Mouse (Mus musculus) left cerebral cortex, postnatal 25 days (tissue): Measurements from ENCODE around the gene Zfyve26. TPM values are rescaled to one million over a fixed set of nuclear protein-coding genes. Genes with fewer than 3 reads are reported as not detected.

Experiments used
- DNase-seq, 2 experiments: peaks; one replicate each; pipeline ENCODE4 v3.0.0; 2022; ENCODE audit warnings: low spot score in 2 of 2, mixed read lengths in 1 of 2
- intact Hi-C: fragments of 180-260 bp; cut with DNase I; formaldehyde crosslinking; loops from one replicate; pipeline ENCODE4 v1.15.1; 2025
- total RNA-seq, 2 experiments: library from RNA; stranded (reverse); gene quantifications; 2 replicates each; pipeline ENCODE4 v1.2.3; 2021

The Zfyve26 gene
- total RNA-seq, 2 experiments from 2014 or later: 25.5 to 27.3 TPM

DNA sequence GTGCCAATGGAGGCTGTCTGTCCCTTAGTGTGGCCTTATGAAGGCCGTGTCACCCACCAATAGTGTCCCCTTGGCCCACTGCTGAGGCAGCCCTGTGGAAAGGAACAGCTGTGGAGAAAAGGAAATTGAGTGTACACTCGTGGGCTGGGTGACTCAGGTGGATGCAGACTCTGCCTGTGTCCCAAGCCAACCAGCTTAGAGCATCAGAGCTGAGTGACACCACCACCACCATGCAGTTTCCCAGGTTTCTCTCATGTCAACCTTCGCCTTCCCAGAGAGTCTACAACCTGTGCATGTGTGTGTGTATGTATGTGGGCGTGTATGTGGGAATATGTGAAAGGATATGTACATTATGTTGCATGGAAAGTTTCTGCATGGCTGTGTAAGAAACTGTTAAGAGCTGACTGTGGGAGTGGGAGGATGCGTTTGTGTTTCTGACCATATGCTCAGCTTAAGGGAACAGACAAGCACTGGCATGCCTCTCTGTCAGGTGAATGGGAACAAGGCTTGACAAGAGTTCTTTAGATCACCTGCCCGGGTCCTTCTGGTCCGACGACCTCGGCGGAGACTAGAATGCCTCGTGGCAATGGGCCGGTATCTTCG is 16.5 kb downstream of the Zfyve26 start:
- intact Hi-C loops: no loop called here
- peak in 1 of 2 experiments; percentile 69 for DNase-seq

GRCm38 (mm10) chr12:79272604-79273003 is 23.5 kb downstream of the Zfyve26 start:
- intact Hi-C loops: no loop called here
- no peak for DNase-seq

DNA sequence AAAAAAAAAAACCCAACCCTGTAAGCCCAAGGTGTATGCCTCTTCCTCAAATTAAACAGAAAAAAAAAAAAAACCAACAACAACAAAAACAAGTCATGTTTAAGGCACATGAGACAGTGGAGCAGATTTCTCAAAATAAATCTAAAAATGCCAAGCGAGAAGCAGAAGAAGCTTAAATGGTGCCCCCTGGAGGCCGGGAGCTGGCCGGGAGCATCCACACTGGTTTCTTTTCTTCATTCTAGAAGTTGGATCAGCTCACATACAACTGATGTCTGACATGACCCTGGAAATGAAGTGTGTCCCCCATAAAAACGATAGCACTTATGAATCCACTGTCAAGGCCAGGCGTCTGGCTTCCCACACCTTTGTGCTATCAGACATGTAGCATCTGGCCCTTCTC is 35.1 kb downstream of the Zfyve26 start:
- peak; percentile 22 to 37 for DNase-seq
- intact Hi-C loops: loop anchor here (5.0 to 10.0 kb wide), 2 partner anchors 69 to 376 kb away; partner anchors contain the start of gene Rdh11

- no peak for DNase-seq
- intact Hi-C loops: loop anchor here (5.0 to 10.0 kb wide), 2 partner anchors 68 to 375 kb away; partner anchors contain the start of gene Rdh11
These were observed 36.0 kb downstream of the Zfyve26 start for GRCm38 (mm10) chr12:79260154-79260553.

DNA sequence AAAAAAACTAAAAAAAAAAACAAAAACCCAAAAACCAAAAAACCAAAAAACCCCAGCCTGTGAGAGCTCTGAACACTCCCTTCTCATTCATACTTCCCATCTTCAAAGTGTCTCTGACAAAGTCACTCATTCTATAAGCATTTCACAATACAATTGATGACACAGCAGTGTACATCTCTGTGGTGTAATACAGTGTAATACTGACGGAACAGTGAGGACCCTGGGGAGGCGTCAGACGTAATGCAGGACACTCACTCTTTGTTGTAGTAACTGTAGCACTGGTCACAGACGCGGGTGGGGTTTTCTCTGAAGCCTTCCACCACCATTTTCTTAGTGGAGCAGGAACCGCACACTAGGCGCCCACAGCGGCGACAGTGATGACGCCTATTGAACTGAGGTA is 41.1 kb downstream of the Zfyve26 start:
- intact Hi-C loops: no loop called here
- DNase-seq: no peak

GRCm38 (mm10) chr12:79253294-79254053 is 42.6 kb downstream of the Zfyve26 start:
- no peak for DNase-seq
- intact Hi-C loops: no loop called here

DNA sequence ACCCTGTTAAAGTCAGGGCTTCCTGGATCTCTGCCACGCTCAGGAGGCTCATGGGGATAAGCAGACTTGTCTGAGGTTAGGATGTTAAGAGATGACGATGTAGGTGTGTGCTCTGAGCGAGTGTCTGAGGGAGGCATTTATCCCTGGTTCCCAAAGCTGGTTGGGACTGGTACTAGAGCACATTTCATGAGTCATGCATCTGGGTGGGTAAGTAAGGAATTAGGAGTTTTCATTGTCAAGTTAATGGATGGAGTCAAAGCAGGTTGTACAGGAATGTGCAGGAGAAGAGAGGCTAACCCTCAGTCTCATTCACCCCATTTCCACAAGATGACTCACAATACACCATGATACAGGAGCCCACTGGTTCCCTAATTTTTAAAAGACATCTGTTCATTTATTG is 48.0 kb downstream of the Zfyve26 start:
- intact Hi-C loops: no loop called here
- DNase-seq: no peak

GRCm38 (mm10) chr12:79242921-79243320 is 53.2 kb downstream of the Zfyve26 start:
- intact Hi-C loops: no loop called here
- DNase-seq: no peak

GRCm38 (mm10) chr12:79241985-79242384 is 54.1 kb downstream of the Zfyve26 start:
- intact Hi-C loops: no loop called here
- no peak for DNase-seq

DNA sequence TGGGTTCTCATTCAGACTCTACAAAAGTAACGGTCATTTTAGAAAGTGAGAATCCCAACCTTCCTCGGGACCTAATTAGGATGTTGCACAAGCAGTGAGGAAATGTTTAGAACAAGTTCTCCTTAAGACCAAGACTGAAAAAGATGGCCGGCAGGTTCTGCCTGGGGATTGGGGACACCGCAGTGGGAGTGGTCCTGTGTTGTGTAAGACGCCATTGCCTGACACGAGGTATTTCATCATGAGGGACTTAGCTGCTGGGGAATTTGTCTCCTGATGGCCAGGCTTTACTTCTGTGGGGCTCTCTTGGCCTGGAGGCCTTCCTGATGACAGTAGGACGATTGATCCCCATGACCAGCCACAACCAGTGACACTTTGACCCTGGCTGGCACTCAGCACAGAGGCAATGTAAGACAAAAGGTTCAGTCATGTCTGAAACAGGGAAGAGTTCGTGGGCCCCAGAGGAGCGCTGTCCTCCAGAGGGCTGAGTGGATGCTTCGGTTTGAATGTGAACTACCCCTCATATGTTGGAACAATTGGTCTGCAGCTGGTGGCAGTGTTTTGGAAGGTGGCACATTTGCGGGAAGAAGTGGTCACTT is 60.5 kb downstream of the Zfyve26 start:
- intact Hi-C loops: no loop called here
- no peak for DNase-seq

DNA sequence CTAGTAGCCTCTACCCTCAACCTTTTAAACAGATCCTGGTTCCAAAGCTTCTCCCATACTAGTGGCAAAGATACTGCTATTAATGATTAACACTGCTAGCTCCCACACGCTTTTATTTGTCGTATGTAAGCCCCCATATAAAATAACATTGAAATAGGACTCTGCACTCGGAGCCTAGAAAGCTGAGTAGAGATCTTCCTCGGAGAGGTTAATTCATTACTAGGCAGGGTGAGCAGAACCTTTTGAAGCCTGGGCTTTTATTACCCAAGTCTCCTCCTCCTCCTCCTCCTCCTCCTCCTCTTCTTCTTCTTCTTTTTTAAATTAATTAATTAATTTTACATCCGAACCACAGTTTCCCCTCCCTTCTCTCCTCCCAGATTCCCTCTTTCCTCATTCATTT is 78.6 kb downstream of the Zfyve26 start:
- no peak for DNase-seq
- intact Hi-C loops: loop anchor here (5.0 kb wide), 1 partner anchor 335 kb away; no protein-coding TSS in a partner anchor

DNA sequence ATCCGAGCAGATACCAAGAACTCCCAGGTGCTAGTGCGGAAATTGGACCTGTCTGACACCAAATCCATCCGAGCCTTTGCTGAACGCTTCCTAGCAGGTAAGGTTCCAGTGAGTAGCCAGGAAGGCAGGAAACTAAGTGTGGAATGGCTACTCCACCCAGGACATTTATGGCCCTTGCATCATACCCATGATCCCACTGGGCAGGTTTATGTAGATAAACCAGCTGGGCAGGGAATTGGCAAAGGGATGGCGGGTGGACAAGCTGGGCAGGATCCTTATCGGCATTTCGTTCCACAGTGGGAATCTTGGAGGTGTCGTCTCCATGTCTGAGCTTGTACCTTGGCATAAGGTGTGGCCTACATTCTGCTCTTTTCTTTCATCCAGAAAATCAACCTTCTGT is 84.7 kb downstream of the Zfyve26 start:
- no peak for DNase-seq
- intact Hi-C loops: no loop called here

DNA sequence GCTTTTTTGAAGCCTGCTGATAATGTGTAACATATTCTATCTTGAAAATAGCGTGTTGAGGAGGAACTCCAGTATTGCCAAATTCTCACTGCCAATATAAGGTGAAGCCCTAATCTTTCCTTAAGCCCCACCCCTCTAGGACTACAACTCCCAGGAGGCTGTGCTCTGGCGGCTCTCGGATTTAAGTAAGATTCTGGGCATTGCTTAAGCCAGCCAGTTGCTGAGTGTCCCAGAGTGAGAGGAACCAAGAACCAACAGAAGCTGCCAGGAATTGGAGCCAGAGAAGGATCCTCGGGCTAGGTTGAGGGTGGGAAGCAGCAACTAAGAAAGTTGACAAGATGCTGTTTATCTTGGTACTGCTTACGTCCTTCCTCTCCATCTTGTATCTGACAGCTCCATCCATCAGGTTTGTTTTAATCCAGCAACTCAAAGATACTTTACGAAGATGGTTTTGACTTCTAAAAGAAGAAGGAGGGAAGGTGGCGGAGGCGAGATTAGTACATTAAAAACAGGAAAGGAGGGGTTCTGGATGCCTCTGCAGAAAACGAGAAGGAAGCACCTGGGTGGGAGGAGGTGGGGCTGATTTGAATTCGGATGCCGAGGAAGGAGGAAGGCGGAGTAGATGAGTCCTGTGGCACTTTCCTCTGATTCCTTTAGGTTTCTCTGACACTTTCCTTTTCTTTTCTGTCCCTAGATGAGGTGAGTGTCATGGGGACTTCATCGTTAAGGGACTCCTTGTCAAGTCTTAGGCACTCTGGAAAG is 87.2 kb downstream of the Zfyve26 start, which contains the start of gene Rdh12:
TSS of gene Rdh12 (plus strand) at position 212 of the 762 bp plus-strand sequence.
- peak; percentile 38 to 55 for DNase-seq
- intact Hi-C loops: no loop called here

DNA sequence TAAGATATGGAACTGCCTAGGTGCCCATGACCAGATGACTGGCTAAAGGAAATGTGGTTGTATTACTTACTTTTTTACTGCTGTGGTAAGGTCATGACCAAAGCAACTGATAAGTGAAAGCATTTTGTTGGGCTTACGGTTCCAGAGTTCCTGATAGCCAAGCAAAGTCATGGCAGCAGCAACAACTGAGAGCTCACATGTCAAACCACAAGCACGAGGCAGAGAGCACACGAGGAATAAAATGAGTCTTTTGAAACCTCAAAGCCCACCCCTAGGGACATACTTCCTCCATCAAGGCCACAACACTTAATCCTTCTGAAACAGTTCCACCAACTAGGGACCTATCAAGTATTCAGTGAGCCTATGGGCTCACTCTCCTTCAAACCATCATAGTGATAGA is 94.2 kb downstream of the Zfyve26 start:
- DNase-seq: no peak
- intact Hi-C loops: no loop called here

GRCm38 (mm10) chr12:79197105-79197504 is 99.0 kb downstream of the Zfyve26 start:
- DNase-seq: no peak
- intact Hi-C loops: no loop called here

DNA sequence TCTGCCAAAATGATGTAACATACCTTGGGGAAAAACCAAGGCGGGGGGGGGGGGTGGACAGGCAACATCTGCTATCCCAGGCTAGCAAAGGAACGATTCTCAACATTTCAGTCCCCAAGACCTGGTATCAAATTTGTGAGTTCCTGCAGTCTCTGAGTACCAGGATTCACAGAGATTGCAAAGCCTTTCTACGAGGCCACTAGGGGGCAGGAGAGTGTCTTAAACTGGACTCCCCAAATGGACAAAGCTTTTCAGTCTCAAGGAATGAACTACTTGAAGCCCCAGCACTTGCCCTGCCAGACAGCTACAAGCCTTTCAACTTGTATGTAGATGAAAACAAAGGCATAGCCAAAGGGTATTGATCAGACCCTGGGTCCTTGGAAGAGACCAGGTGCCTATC is 102.7 kb downstream of the Zfyve26 start:
- DNase-seq: peak; percentile 65 to 72
- intact Hi-C loops: loop anchor here (5.0 kb wide), 1 partner anchor 69 kb away; no protein-coding TSS in a partner anchor

DNA sequence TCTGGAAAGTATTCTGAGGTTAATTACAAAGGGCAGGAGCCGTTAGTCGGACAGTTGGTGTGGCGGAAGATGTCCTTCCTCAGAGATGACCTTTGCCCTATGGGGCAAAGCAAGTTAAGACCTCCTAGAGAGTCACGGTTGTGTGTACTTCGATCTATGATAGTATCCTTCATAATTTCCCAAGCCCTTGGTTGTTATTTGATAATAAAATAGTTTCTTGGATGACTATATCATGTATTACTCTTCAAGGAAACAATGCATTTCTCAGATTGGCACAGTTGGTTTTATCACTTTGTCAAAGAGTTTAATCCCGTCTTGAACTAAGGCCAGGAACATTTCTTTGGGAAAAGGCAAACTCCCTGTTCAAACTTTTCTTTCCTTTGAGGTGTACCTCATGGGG is 103.9 kb downstream of the Zfyve26 start, which contains the start of gene Rdh11:
TSS of gene Rdh11 (minus strand) at position 101 of the 400 bp plus-strand sequence.
- no peak for DNase-seq
- intact Hi-C loops: loop anchor here (5.0 kb wide), 1 partner anchor 70 kb away; no protein-coding TSS in a partner anchor

GRCm38 (mm10) chr12:79191701-79192100 is 104.4 kb downstream of the Zfyve26 start:
- intact Hi-C loops: loop anchor here (5.0 kb wide), 1 partner anchor 71 kb away; no protein-coding TSS in a partner anchor
- DNase-seq: peak; percentile 66 to 84

- intact Hi-C loops: loop anchor here (5.0 kb wide), 1 partner anchor 71 kb away; no protein-coding TSS in a partner anchor
These were observed 105.0 kb downstream of the Zfyve26 start for GRCm38 (mm10) chr12:79190931-79191673.

More at GRCm38 (mm10) chr12:79190931-79191673, 105.0 kb downstream of the Zfyve26 start:
- DNase-seq: peak; percentile 70 to 83
